Mouse (Mus musculus): ENCODE measurements around the gene Cdk7. TPM values are rescaled to one million over a fixed set of nuclear protein-coding genes. Genes with fewer than 3 reads are reported as not detected.
A peak's percentile ranks its signal among the peaks of the same experiment; 100 is the strongest.

The Cdk7 gene
- polyA plus RNA-seq (2015; fragmentation: Nextera tagmentation; extraction: Ambion mirVana), result 49.1 and 54.9 TPM in 2 replicates

DNA sequence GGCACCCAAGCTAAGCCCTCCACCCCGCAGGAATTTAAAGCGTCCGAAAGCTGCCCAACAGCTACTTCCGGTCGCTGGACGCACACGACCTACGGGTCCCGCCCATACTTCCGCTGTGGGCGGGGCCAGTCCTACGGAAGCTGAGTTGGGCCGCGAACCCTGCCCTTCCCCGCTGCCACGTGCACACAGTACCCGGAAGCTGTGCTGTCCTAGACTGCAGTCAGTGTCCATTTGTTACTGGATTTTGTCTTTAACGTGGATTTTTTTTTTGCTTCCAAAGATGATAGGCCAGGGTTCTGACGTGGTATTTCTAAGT is at the start of gene Cdk7:
Cdk7 (minus strand) TSS at position 79 of the 316 bp plus-strand sequence.
- no peaks in the 10 kb centered on the region for H3K9me3 ChIP-seq (replicated peaks)
- peak within 1 kb of the TSS; percentile 85 for H3K27ac ChIP-seq
- peak within 1 kb of the TSS; percentile 89 for H3K4me3 ChIP-seq (replicated peaks)
- peak within 1 kb of the TSS; percentile 92 for H3K9ac ChIP-seq
- ATAC-seq (ENCODE audit: low read depth) (peak; percentile 98), DNase-seq (peak; percentile 88)
- peaks cover 28% of the 10 kb centered on the region for H3K36me3 ChIP-seq
- H3K27me3 ChIP-seq, result no peaks in the 10 kb centered on the region
- under 1% methylated on average over 19 of the region's 19 CpGs for WGBS (ENCODE audit: insufficient replicate concordance)
- peak within 1 kb of the TSS; percentile 74 for H3K4me2 ChIP-seq
- peaks cover 45% of the 10 kb centered on the region for H3K4me1 ChIP-seq (replicated peaks)

DNA sequence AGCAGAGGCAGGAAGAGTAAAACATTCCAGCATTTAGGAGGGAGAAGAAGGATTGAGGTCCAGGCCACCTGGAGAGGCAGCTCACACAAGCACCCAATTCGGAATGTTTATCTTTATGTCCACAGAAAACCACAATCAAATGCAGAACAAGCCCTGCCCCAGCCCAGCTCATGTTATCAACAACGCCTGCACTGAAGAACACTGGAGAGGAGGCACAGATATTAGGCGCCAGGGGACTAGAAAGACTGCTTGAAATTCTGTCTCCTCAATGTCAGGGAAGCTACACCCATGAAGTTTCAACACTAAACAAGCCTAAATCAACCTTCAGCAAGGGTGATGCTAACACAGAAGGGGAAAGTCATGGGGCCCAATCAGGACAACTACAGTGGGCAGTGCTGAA is 46.8 kb upstream of the Cdk7 start:
- Histone ChIP-seq H3K9ac (peak overlapping the region; percentile 92), H3K27ac (peak overlapping the region; percentile 91), H3K27me3 (no peaks in the 10 kb centered on the region), H3K9me3 (replicated peaks) (no peaks in the 10 kb centered on the region), H3K36me3 (peaks cover 64% of the 10 kb centered on the region), H3K4me2 (peak overlapping the region; percentile 81), H3K4me3 (replicated peaks) (peak overlapping the region; percentile 22), H3K4me1 (replicated peaks) (peaks cover 78% of the 10 kb centered on the region)
- WGBS (ENCODE audit: insufficient replicate concordance), result 22% methylated on average over 3 of the region's 3 CpGs
- ATAC-seq (ENCODE audit: low read depth) (peak; percentile 79), DNase-seq (peak; percentile 72)

DNA sequence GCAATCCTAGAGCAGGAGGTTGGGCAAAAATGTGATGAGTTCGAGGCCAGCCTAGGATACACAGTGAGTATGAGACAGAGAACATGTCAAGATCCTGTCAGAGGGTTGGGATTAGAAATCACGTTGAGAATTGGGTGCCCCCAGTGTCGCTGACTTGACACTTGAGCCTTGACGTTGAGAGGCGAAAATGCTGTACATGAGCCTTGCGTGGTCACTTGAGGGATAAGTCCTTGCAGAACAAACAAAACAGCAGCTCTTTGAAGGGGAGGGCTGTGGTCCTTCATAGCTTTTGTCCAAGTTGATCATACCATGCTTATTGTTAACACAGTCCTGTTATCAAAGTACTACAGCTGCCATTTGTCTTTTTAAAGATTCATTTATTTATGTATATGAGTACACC is 46.0 kb upstream of the Cdk7 start:
- Histone ChIP-seq H3K4me3 (replicated peaks) (peak overlapping the region; percentile 93; the same call in 1 of the 2 replicates), H3K9ac (peak overlapping the region; percentile 92), H3K4me2 (peak overlapping the region; percentile 81)

DNA sequence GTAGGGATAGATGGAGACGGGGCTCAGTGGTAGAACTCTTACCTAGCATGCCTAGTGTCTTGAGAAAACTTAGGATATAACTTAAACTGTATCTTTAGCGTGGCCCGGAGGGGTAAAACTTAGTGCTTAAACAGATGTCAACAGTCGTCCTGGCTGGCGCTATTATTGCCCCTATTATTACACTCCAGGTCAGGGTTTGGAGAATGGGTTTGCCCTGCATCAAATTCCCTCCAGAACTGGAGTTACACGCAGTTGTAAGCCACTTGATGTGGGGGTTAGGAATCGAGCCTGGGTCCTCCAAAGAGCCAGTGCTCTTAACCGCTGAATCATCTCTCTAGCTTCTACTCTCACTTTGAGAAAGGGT is 45.3 kb upstream of the Cdk7 start:
- peak overlapping the region; percentile 91 for H3K27ac ChIP-seq
- H3K9me3 ChIP-seq (replicated peaks), result no peaks in the 10 kb centered on the region
- DNase-seq, result no peak
- ATAC-seq (ENCODE audit: low read depth), result no peak
- H3K4me1 ChIP-seq (replicated peaks), result peaks cover 76% of the 10 kb centered on the region
- peak overlapping the region; percentile 92 for H3K9ac ChIP-seq
- H3K27me3 ChIP-seq, result no peaks in the 10 kb centered on the region
- peak overlapping the region; percentile 81 for H3K4me2 ChIP-seq
- 11% methylated on average over 8 of the region's 8 CpGs for WGBS (ENCODE audit: insufficient replicate concordance)
- peaks cover 64% of the 10 kb centered on the region for H3K36me3 ChIP-seq
- peak overlapping the region; percentile 93 for H3K4me3 ChIP-seq (replicated peaks)

More for the DNA sequence above, 46.0 kb upstream of the Cdk7 start:
- Histone ChIP-seq H3K4me1 (replicated peaks) (peaks cover 76% of the 10 kb centered on the region), H3K27ac (peak overlapping the region; percentile 91), H3K36me3 (peaks cover 64% of the 10 kb centered on the region), H3K9me3 (replicated peaks) (no peaks in the 10 kb centered on the region), H3K27me3 (no peaks in the 10 kb centered on the region)
- ATAC-seq (ENCODE audit: low read depth) (no peak), DNase-seq (no peak)
- WGBS (ENCODE audit: insufficient replicate concordance), result 46% methylated on average over 6 of the region's 6 CpGs

DNA sequence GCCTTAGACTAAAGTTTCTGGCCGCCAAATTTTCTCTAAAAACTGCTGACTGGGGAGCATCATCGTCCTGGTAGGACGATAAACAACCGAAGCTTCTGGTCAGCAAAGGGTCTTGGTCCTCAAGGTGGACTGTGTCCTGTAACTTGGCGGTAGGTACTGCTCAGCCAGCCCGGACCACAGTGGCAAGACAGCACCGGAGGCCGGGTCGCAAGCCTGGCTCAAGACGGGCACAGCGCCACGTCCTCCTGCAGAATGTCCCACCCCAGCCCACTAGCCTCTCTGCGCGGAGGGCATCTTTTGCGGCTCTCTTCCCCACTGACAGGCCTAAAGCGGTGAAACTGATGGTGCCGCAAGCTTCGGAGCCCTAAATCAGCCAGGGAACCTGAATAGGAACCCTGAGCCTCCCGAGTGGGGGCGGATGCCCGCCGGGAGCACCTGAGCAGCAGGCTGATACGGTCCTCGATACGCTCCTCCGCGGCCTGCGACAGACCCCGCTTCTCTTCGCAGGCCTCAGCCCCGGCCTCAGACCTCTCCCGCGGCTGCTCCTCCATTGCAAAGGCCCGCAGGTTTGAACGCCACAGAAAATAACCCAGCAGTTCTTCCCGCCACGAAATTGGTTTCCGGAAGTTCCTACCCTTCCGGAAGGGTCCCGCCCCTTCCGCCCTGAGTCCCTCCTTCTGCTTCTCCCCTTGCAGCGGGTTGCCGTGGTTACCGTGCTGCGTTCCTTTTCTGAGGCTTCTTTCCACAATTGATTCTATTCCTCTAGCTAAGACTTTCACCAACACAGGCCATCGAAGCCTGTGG is 44.7 kb upstream of the Cdk7 start, which contains the start of gene Cenph:
Cenph (minus strand) TSS at position 648 of the 804 bp plus-strand sequence.
- Histone ChIP-seq H3K36me3 (peaks cover 64% of the 10 kb centered on the region), H3K4me1 (replicated peaks) (peaks cover 71% of the 10 kb centered on the region)
- WGBS (ENCODE audit: insufficient replicate concordance), result under 1% methylated on average over 46 of the region's 46 CpGs

DNA sequence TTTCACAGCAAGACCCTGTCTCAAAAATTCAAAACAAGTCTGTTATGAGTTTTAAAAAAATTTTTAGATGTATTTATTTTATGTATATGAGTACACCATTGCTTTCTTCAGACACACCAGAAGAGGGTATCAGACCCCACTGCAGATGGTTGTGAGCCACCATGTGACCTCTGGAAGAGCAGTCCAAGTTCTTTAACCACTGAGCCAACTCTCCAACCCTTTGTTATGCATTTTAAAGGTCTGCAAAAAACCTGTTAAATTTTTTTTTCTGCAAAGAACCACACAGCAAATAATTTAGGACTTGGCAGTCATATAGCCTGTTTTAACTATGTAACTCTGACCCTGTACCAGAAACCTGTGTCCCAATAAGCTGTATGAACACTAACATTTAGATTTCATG is 44.0 kb upstream of the Cdk7 start:
- Histone ChIP-seq H3K4me2 (peak overlapping the region; percentile 81), H3K36me3 (peaks cover 64% of the 10 kb centered on the region), H3K4me3 (replicated peaks) (peak overlapping the region; percentile 93), H3K9ac (peak overlapping the region; percentile 92), H3K9me3 (replicated peaks) (no peaks in the 10 kb centered on the region), H3K27me3 (no peaks in the 10 kb centered on the region), H3K4me1 (replicated peaks) (peaks cover 64% of the 10 kb centered on the region), H3K27ac (peak overlapping the region; percentile 78)
- no peak for ATAC-seq (ENCODE audit: low read depth)
- no peak for DNase-seq

More for the DNA sequence above, 44.7 kb upstream of the Cdk7 start, which contains the start of gene Cenph:
- Histone ChIP-seq H3K4me2 (peak within 1 kb of the TSS; percentile 81), H3K9ac (peak within 1 kb of the TSS; percentile 92), H3K27me3 (no peaks in the 10 kb centered on the region), H3K9me3 (replicated peaks) (no peaks in the 10 kb centered on the region), H3K27ac (peak within 1 kb of the TSS; percentile 91), H3K4me3 (replicated peaks) (peak within 1 kb of the TSS; percentile 93)
- DNase-seq (peak; percentile 79), ATAC-seq (ENCODE audit: low read depth) (peak; percentile 80)

DNA sequence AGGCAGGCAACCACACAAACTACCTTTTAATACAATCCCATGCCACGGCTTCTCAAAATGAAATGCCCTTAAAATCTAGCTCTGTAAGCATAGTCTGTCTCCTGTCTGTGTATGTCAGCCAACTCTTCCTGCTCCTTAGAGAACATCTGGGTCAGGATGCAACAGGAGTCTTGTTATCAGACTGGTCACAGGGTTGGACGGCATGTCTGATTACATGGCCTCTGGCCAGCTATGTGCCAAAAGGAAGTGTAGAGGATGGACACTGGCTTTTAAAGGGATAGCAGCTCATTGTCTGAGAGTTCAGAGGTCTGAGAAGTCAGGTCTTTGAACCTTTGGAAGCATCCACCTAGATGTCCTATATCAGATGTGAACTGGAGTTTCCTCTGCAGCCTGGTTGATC is 24.6 kb upstream of the Cdk7 start:
- Histone ChIP-seq H3K9ac (no peak overlapping the region), H3K9me3 (replicated peaks) (no peaks in the 10 kb centered on the region), H3K36me3 (peaks cover 22% of the 10 kb centered on the region), H3K27me3 (no peaks in the 10 kb centered on the region), H3K4me1 (replicated peaks) (peaks cover 38% of the 10 kb centered on the region), H3K27ac (no peak overlapping the region), H3K4me2 (no peak overlapping the region), H3K4me3 (replicated peaks) (no peak overlapping the region)
- no peak for ATAC-seq (ENCODE audit: low read depth)
- no peak for DNase-seq
- WGBS (ENCODE audit: insufficient replicate concordance), result 57% methylated on average over 2 of the region's 2 CpGs

DNA sequence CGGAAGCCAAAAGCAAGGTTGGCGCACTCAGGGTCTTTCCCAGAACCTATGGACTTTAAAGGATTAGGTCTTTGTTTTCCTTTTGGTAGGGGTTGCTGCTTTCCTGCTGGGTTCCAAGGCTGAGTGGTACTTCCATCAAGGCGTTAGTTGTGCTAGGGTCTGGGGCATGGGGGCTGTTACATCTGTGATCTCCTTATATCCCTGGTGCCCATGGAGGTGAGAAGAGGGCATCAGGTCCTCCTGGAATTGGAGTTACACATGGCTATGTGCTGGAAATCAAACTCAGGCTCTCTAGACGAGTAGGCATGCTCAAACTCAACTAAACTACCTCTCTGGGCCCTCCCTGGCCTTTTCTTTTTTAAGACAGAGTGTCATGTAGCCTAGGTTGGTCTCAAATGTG is 23.4 kb upstream of the Cdk7 start:
- H3K9ac ChIP-seq, result no peak overlapping the region
- DNase-seq, result no peak
- no peak overlapping the region for H3K4me3 ChIP-seq (replicated peaks)
- H3K4me2 ChIP-seq, result no peak overlapping the region
- 70% methylated on average over 4 of the region's 4 CpGs for WGBS (ENCODE audit: insufficient replicate concordance)
- no peak for ATAC-seq (ENCODE audit: low read depth)
- H3K27me3 ChIP-seq, result no peaks in the 10 kb centered on the region
- no peak overlapping the region for H3K27ac ChIP-seq
- H3K4me1 ChIP-seq (replicated peaks), result peaks cover 47% of the 10 kb centered on the region
- no peaks in the 10 kb centered on the region for H3K9me3 ChIP-seq (replicated peaks)
- H3K36me3 ChIP-seq, result peaks cover 11% of the 10 kb centered on the region

DNA sequence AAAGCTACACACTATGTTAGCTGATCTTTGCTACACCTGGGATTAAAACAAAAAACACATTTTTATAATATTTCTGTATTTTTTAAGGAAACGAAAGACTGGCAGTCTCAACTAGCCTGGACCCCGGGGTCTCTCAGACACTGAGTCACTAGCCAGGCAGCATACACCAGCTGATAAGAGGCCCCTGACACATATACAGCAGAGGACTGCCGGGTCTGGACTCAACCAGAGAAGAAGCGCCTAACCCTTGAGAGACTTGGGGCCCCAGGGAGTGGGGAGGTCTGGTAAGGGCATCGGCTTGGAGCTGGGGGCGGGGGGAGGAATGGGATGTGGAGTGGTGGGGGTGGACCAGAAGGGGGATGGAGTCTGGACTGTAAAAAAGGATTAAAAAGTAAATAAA is 22.3 kb upstream of the Cdk7 start:
- DNase-seq (no peak), ATAC-seq (ENCODE audit: low read depth) (peak; percentile 48)
- Histone ChIP-seq H3K27me3 (no peaks in the 10 kb centered on the region), H3K36me3 (0 out of 2 replicates have a peak, but pooled peaks cover 2% of the 10 kb centered on the region), H3K27ac (peak overlapping the region; percentile 32; the same call in 1 of the 2 replicates), H3K4me2 (peak overlapping the region; percentile 46), H3K9me3 (replicated peaks) (no peaks in the 10 kb centered on the region), H3K9ac (peak overlapping the region; percentile 14), H3K4me1 (replicated peaks) (peaks cover 59% of the 10 kb centered on the region), H3K4me3 (replicated peaks) (no peak overlapping the region)
- 21% methylated on average over 6 of the region's 6 CpGs for WGBS (ENCODE audit: insufficient replicate concordance)

DNA sequence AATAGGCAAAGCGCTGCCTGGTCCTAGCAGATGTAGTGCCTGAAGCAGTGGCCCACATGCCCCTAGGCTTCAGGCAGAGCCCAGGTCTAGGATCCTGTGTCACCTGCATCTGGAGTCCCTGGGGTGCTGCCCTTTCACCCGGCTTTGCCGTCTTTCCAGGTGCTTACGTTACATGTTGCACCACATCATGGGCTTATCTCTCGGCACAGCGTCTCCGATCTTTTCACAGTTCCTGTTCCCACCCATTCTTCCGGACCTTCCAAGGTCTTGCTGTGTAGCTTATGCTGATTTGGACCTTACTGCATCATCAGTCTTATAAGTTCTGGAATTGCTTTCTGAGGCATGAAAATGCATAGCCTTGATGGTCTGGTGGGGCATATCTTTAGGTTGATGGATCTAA is 21.8 kb upstream of the Cdk7 start:
- H3K4me1 ChIP-seq (replicated peaks), result peaks cover 64% of the 10 kb centered on the region
- peak overlapping the region; percentile 69 for H3K27ac ChIP-seq
- WGBS (ENCODE audit: insufficient replicate concordance), result 46% methylated on average over 8 of the region's 8 CpGs
- H3K4me3 ChIP-seq (replicated peaks), result no peak overlapping the region
- ATAC-seq (ENCODE audit: low read depth) (peak; percentile 73), DNase-seq (peak; percentile 55)
- H3K36me3 ChIP-seq, result no peaks in the 10 kb centered on the region
- H3K4me2 ChIP-seq, result peak overlapping the region; percentile 46
- no peaks in the 10 kb centered on the region for H3K9me3 ChIP-seq (replicated peaks)
- H3K27me3 ChIP-seq, result no peaks in the 10 kb centered on the region
- H3K9ac ChIP-seq, result peak overlapping the region; percentile 14

DNA sequence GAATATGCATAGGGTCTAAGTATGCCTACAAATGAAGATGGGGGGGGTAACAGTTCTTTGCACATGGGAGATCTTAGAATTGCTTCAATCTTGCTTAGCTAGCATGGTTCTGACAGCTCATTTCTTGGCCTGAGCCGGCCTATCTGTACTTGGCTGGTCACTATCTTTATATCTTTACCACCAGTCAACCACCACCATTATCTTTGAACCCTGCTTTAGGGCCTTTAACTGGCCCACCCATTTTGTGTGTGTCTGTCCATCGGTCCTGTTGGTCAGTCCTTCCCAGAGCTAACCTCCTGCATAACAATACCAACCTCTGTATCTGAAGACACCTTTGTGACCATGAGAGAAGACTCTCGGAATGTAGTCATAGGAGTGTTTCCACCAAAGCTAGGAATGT is 20.7 kb upstream of the Cdk7 start:
- Histone ChIP-seq H3K9ac (no peak overlapping the region; the same call in 1 of the 2 replicates), H3K9me3 (replicated peaks) (no peaks in the 10 kb centered on the region), H3K27me3 (no peaks in the 10 kb centered on the region), H3K4me2 (0 out of 2 replicates have a peak overlapping the region, but pooled peaks have one; percentile 7), H3K4me3 (replicated peaks) (no peak overlapping the region), H3K4me1 (replicated peaks) (peaks cover 73% of the 10 kb centered on the region), H3K36me3 (no peaks in the 10 kb centered on the region), H3K27ac (peak overlapping the region; percentile 69)
- DNase-seq (no peak), ATAC-seq (ENCODE audit: low read depth) (peak; percentile 47; the same call in 1 of the 2 replicates)
- WGBS (ENCODE audit: insufficient replicate concordance), result 28% methylated on average over 3 of the region's 3 CpGs
